Mouse (Mus musculus): ENCODE results near the gene Prrx1. TPM values are rescaled to one million over a fixed set of nuclear protein-coding genes. Genes with fewer than 3 reads are reported as not detected.

The Prrx1 gene
- total and polyA plus RNA-seq, 2 experiments from 2014 or later = 4.3 to 7.8 TPM

GRCm38 (mm10) chr1:163251766-163252165, 61.7 kb downstream of the Prrx1 start:
- no peak overlapping the region for H3K27ac ChIP-seq (ENCODE audit: low read depth, low read length)
- no peaks in the 10 kb centered on the region for H3K4me1 ChIP-seq (ENCODE audit: insufficient read depth, low read length)
- H3K9ac ChIP-seq (replicated peaks; ENCODE audit: low read length, poor library complexity, severe bottlenecking) = no peak overlapping the region
- no peaks in the 10 kb centered on the region for H3K9me3 ChIP-seq (ENCODE audit: low read length)
- no peak for TF ChIP-seq CTCF (IDR thresholded peaks at IDR 0.05)
- 96% methylated on average over 1 of the region's 1 CpGs for WGBS
- ATAC-seq (ENCODE audit: low FRiP score) (no peak), DNase-seq (ENCODE audit: low spot score) (peak; percentile 42)
- H3K36me3 ChIP-seq (ENCODE audit: insufficient read depth, low read length) = no peaks in the 10 kb centered on the region
- H3K4me3 ChIP-seq (ENCODE audit: low read depth, low read length) = no peak overlapping the region
- H3K27me3 ChIP-seq (ENCODE audit: insufficient read depth, low read length) = no peaks in the 10 kb centered on the region
- H3K4me2 ChIP-seq (ENCODE audit: low read depth, low read length, poor library complexity, severe bottlenecking) = no peak overlapping the region

GRCm38 (mm10) chr1:163238950-163239349, 74.6 kb downstream of the Prrx1 start:
- Histone ChIP-seq H3K9ac (replicated peaks; ENCODE audit: low read length, poor library complexity, severe bottlenecking) (no peak overlapping the region), H3K9me3 (ENCODE audit: low read length) (no peaks in the 10 kb centered on the region), H3K4me2 (ENCODE audit: low read depth, low read length, poor library complexity, severe bottlenecking) (no peak overlapping the region), H3K27ac (ENCODE audit: low read depth, low read length) (no peak overlapping the region), H3K4me1 (ENCODE audit: insufficient read depth, low read length) (no peaks in the 10 kb centered on the region), H3K36me3 (ENCODE audit: insufficient read depth, low read length) (no peaks in the 10 kb centered on the region), H3K27me3 (ENCODE audit: insufficient read depth, low read length) (no peaks in the 10 kb centered on the region), H3K4me3 (ENCODE audit: low read depth, low read length) (no peak overlapping the region)
- ATAC-seq (ENCODE audit: low FRiP score) (no peak), DNase-seq (ENCODE audit: low spot score) (no peak)
- TF ChIP-seq CTCF (IDR thresholded peaks at IDR 0.05) = no peak
- WGBS = 86% methylated on average over 4 of the region's 4 CpGs

GRCm38 (mm10) chr1:163231230-163231629, 82.3 kb downstream of the Prrx1 start:
- no peaks in the 10 kb centered on the region for H3K9me3 ChIP-seq (ENCODE audit: low read length)
- no peaks in the 10 kb centered on the region for H3K36me3 ChIP-seq (ENCODE audit: insufficient read depth, low read length)
- H3K27me3 ChIP-seq (ENCODE audit: insufficient read depth, low read length) = no peaks in the 10 kb centered on the region
- WGBS = 76% methylated on average over 3 of the region's 3 CpGs
- H3K4me2 ChIP-seq (ENCODE audit: low read depth, low read length, poor library complexity, severe bottlenecking) = no peak overlapping the region
- no peak overlapping the region for H3K27ac ChIP-seq (ENCODE audit: low read depth, low read length)
- H3K9ac ChIP-seq (replicated peaks; ENCODE audit: low read length, poor library complexity, severe bottlenecking) = no peak overlapping the region
- ATAC-seq (ENCODE audit: low FRiP score) (no peak), DNase-seq (ENCODE audit: low spot score) (peak; percentile 22)
- peak; percentile 55 for TF ChIP-seq CTCF (IDR thresholded peaks at IDR 0.05)
- no peak overlapping the region for H3K4me3 ChIP-seq (ENCODE audit: low read depth, low read length)
- no peaks in the 10 kb centered on the region for H3K4me1 ChIP-seq (ENCODE audit: insufficient read depth, low read length)

GRCm38 (mm10) chr1:163226271-163226670, 87.2 kb downstream of the Prrx1 start:
- Histone ChIP-seq H3K9me3 (ENCODE audit: low read length) (no peaks in the 10 kb centered on the region), H3K27me3 (ENCODE audit: insufficient read depth, low read length) (no peaks in the 10 kb centered on the region), H3K4me2 (ENCODE audit: low read depth, low read length, poor library complexity, severe bottlenecking) (no peak overlapping the region), H3K9ac (replicated peaks; ENCODE audit: low read length, poor library complexity, severe bottlenecking) (no peak overlapping the region), H3K4me1 (ENCODE audit: insufficient read depth, low read length) (no peaks in the 10 kb centered on the region), H3K4me3 (ENCODE audit: low read depth, low read length) (no peak overlapping the region), H3K36me3 (ENCODE audit: insufficient read depth, low read length) (no peaks in the 10 kb centered on the region), H3K27ac (ENCODE audit: low read depth, low read length) (no peak overlapping the region)
- 95% methylated on average over 4 of the region's 4 CpGs for WGBS
- ATAC-seq (ENCODE audit: low FRiP score) (no peak), DNase-seq (ENCODE audit: low spot score) (no peak)
- TF ChIP-seq CTCF (IDR thresholded peaks at IDR 0.05) = no peak

DNA sequence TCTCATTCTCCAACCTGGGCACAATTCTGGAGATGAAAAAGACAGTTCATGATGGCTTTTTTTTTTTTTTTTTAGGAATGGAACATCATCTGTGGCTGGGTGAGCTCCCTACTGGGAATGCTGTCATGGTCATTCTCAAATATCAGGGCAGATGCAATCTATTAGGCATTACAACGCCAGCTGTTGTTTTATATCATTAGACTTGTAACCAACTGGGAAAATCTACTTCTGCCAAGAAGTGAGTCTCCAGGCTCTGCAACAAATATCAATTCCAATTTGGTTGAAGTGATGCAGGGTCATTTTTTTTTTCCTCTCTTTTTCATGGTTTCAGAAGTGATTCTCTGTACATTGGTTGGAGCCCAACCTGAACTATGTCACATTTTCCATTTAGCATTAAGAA, 91.7 kb downstream of the Prrx1 start:
- no peak overlapping the region for H3K4me3 ChIP-seq (ENCODE audit: low read depth, low read length)
- ATAC-seq (ENCODE audit: low FRiP score) (no peak), DNase-seq (ENCODE audit: low spot score) (peak; percentile 43)
- TF ChIP-seq CTCF (IDR thresholded peaks at IDR 0.05) = no peak
- no peak overlapping the region for H3K4me2 ChIP-seq (ENCODE audit: low read depth, low read length, poor library complexity, severe bottlenecking)
- H3K27me3 ChIP-seq (ENCODE audit: insufficient read depth, low read length) = no peaks in the 10 kb centered on the region
- no peak overlapping the region for H3K27ac ChIP-seq (ENCODE audit: low read depth, low read length)
- no peaks in the 10 kb centered on the region for H3K4me1 ChIP-seq (ENCODE audit: insufficient read depth, low read length)
- no peaks in the 10 kb centered on the region for H3K9me3 ChIP-seq (ENCODE audit: low read length)
- H3K36me3 ChIP-seq (ENCODE audit: insufficient read depth, low read length) = no peaks in the 10 kb centered on the region
- no peak overlapping the region for H3K9ac ChIP-seq (replicated peaks; ENCODE audit: low read length, poor library complexity, severe bottlenecking)
- WGBS = 89% methylated on average over 1 of the region's 1 CpGs

- DNase-seq (ENCODE audit: low spot score) = no peak
- ATAC-seq (ENCODE audit: low FRiP score) = no peak
- Histone ChIP-seq H3K4me2 (ENCODE audit: low read depth, low read length, poor library complexity, severe bottlenecking) (no peak overlapping the region), H3K9me3 (ENCODE audit: low read length) (no peaks in the 10 kb centered on the region), H3K9ac (replicated peaks; ENCODE audit: low read length, poor library complexity, severe bottlenecking) (no peak overlapping the region), H3K36me3 (ENCODE audit: insufficient read depth, low read length) (no peaks in the 10 kb centered on the region), H3K4me1 (ENCODE audit: insufficient read depth, low read length) (no peaks in the 10 kb centered on the region), H3K4me3 (ENCODE audit: low read depth, low read length) (no peak overlapping the region), H3K27me3 (ENCODE audit: insufficient read depth, low read length) (no peaks in the 10 kb centered on the region), H3K27ac (ENCODE audit: low read depth, low read length) (no peak overlapping the region)
- 75% methylated on average over 14 of the region's 14 CpGs for WGBS
- TF ChIP-seq CTCF (IDR thresholded peaks at IDR 0.05) = no peak
These were observed 104.3 kb downstream of the Prrx1 start for GRCm38 (mm10) chr1:163208919-163209867.
